Mouse (Mus musculus): ENCODE results near the gene Sptbn1.

Sptbn1 gene

DNA sequence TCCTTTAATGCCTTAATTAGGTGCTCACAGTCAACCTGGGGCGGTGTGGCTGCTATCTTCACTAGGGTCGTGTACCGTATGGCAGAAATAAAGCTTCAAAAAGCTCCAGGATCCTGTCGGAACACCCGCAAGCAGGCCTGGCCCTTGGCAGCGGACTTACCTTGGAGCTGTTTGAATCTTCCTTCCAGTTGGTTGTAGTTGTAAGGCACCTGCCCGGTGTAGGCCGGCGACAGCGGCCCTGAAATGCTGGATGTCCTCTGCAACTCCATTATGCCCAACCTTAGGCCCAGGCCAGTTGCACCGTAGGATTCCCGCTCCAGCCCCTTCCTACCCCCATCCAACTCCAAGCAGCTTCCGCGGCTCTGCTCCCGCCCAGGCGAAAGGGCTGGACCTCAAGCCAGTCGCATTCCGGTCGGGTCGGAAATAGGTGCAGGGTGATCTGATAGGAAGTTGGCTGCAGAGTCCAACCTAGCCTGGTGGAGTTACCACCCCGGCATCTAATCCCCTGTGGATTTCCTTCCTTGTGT, 70.3 kb downstream of the Sptbn1 start:
- TF ChIP-seq NANOG (IDR thresholded peaks at IDR 0.05; ENCODE audit: borderline replicate concordance, low read length) = no peak
- no peak for TF ChIP-seq CTCF (conservative IDR thresholded peaks at IDR 0.05; ENCODE audit: low read length)
- no peak for TF ChIP-seq POU5F1 (IDR thresholded peaks at IDR 0.05; ENCODE audit: borderline replicate concordance, low read length)
- Histone ChIP-seq H3K4me3 (replicated peaks; ENCODE audit: low read length) (peak overlapping the region; percentile 87), H3K4me1 (replicated peaks; ENCODE audit: low read depth, low read length) (peaks cover 43% of the 10 kb centered on the region), H3K9me3 (ENCODE audit: low read length) (no peaks in the 10 kb centered on the region), H3K36me3 (ENCODE audit: insufficient read depth, low read length) (peaks cover 2% of the 10 kb centered on the region; the same call in 1 of the 2 replicates), H3K27me3 (ENCODE audit: insufficient read depth, low read length) (no peaks in the 10 kb centered on the region)

DNA sequence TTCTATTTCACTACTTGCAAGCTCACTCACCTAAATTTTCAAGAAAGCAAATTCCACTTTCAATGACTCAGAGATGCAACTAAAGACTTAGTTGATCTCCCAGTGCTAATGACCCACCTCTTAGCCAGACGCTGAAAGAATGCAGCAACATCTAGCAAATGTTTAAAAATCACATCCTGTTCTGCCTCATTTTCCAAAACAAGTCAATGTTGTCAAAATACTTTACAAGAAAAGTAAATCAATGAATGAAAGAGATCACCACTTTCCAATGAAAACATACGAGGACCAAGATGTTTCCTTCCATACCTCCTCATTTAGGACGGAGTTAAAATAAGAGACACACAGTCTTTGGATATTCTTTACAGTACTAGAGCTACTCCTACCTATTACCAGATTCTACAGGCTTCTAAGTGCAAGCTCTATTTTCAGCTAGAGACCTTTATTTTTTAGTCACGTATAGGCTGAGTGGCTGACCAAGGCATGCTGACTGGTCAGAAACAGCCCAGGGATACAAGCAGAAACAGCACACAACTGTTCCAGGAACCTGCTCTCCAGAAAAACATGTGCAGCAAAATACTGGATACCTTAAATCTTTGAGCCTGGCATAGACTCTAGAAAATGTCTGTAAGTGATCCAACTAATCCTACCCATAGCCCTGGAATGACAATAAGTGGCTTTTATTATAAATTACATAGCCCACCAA, 71.5 kb downstream of the Sptbn1 start:
- H3K4me1 ChIP-seq (replicated peaks; ENCODE audit: low read depth, low read length) = peaks cover 49% of the 10 kb centered on the region

DNA sequence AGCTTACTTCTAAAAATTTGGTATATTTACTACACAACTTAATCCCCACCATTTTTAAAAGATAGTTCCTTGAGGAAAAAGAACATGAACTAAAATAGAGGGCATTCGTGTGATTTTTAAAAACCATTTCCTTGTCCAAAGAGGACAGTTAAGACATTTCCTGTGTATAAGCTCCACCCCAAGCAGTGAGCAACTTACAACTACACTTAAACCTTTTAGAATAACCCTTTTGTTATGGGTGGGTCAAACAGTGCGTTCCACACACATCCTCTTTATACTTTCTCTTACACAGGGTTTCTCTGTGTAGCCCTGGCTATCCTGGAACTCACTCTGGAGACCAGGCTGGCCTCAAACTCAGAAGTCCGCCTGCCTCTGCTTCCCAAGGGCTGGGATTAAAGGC, 72.2 kb downstream of the Sptbn1 start:
- H3K4me1 ChIP-seq (replicated peaks; ENCODE audit: low read depth, low read length) = peaks cover 55% of the 10 kb centered on the region
- no peaks in the 10 kb centered on the region for H3K27me3 ChIP-seq (ENCODE audit: insufficient read depth, low read length)
- H3K4me3 ChIP-seq (replicated peaks; ENCODE audit: low read length) = peak overlapping the region; percentile 87
- H3K36me3 ChIP-seq (ENCODE audit: insufficient read depth, low read length) = peaks cover 2% of the 10 kb centered on the region; the same call in 1 of the 2 replicates
- TF ChIP-seq POU5F1 (IDR thresholded peaks at IDR 0.05; ENCODE audit: borderline replicate concordance, low read length) = no peak
- no peak for TF ChIP-seq NANOG (IDR thresholded peaks at IDR 0.05; ENCODE audit: borderline replicate concordance, low read length)
- no peak for TF ChIP-seq CTCF (conservative IDR thresholded peaks at IDR 0.05; ENCODE audit: low read length)
- H3K9me3 ChIP-seq (ENCODE audit: low read length) = no peaks in the 10 kb centered on the region

More for the DNA sequence above, 71.5 kb downstream of the Sptbn1 start:
- H3K9me3 ChIP-seq (ENCODE audit: low read length) = no peaks in the 10 kb centered on the region
- H3K36me3 ChIP-seq (ENCODE audit: insufficient read depth, low read length) = peaks cover 2% of the 10 kb centered on the region; the same call in 1 of the 2 replicates
- no peaks in the 10 kb centered on the region for H3K27me3 ChIP-seq (ENCODE audit: insufficient read depth, low read length)
- TF ChIP-seq POU5F1 (IDR thresholded peaks at IDR 0.05; ENCODE audit: borderline replicate concordance, low read length) (no peak), CTCF (conservative IDR thresholded peaks at IDR 0.05; ENCODE audit: low read length) (no peak), NANOG (IDR thresholded peaks at IDR 0.05; ENCODE audit: borderline replicate concordance, low read length) (no peak)
- peak overlapping the region; percentile 87 for H3K4me3 ChIP-seq (replicated peaks; ENCODE audit: low read length)

GRCm38 (mm10) chr11:30194800-30195199, 73.2 kb downstream of the Sptbn1 start:
- no peaks in the 10 kb centered on the region for H3K9me3 ChIP-seq (ENCODE audit: low read length)
- H3K4me3 ChIP-seq (replicated peaks; ENCODE audit: low read length) = no peak overlapping the region
- peaks cover 64% of the 10 kb centered on the region for H3K4me1 ChIP-seq (replicated peaks; ENCODE audit: low read depth, low read length)
- H3K36me3 ChIP-seq (ENCODE audit: insufficient read depth, low read length) = peaks cover 2% of the 10 kb centered on the region; the same call in 1 of the 2 replicates
- TF ChIP-seq NANOG (IDR thresholded peaks at IDR 0.05; ENCODE audit: borderline replicate concordance, low read length) = no peak
- TF ChIP-seq POU5F1 (IDR thresholded peaks at IDR 0.05; ENCODE audit: borderline replicate concordance, low read length) = no peak
- no peak for TF ChIP-seq CTCF (conservative IDR thresholded peaks at IDR 0.05; ENCODE audit: low read length)
- H3K27me3 ChIP-seq (ENCODE audit: insufficient read depth, low read length) = no peaks in the 10 kb centered on the region

- Histone ChIP-seq H3K27me3 (ENCODE audit: insufficient read depth, low read length) (no peaks in the 10 kb centered on the region), H3K4me1 (replicated peaks; ENCODE audit: low read depth, low read length) (peaks cover 70% of the 10 kb centered on the region), H3K36me3 (ENCODE audit: insufficient read depth, low read length) (peaks cover 5% of the 10 kb centered on the region), H3K4me3 (replicated peaks; ENCODE audit: low read length) (no peak overlapping the region), H3K9me3 (ENCODE audit: low read length) (no peaks in the 10 kb centered on the region)
- TF ChIP-seq POU5F1 (IDR thresholded peaks at IDR 0.05; ENCODE audit: borderline replicate concordance, low read length) (no peak), CTCF (conservative IDR thresholded peaks at IDR 0.05; ENCODE audit: low read length) (no peak), NANOG (IDR thresholded peaks at IDR 0.05; ENCODE audit: borderline replicate concordance, low read length) (no peak)
Measured at GRCm38 (mm10) chr11:30190959-30191358, 77.0 kb downstream of the Sptbn1 start.

DNA sequence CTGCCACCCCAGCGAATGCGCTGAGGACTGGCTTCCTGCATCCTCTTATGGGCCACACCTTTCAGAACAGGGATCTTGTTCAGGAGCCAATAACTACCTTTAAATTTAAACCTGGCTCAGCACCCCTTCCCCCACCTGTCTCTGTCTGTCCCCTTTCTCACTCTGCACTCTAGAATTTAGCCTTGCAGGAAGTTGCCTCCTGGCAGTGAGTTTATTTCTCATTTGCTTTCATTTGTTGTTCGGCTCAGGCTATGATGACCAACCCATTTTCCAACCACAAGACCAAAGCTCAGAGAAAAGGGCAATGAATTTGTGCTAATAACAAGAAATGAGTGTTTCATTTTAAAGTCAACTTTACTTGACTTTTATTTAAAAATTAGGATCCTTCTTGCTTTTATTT, 77.9 kb downstream of the Sptbn1 start:
- Histone ChIP-seq H3K9me3 (ENCODE audit: low read length) (no peaks in the 10 kb centered on the region), H3K4me3 (replicated peaks; ENCODE audit: low read length) (no peak overlapping the region), H3K36me3 (ENCODE audit: insufficient read depth, low read length) (peaks cover 12% of the 10 kb centered on the region), H3K4me1 (replicated peaks; ENCODE audit: low read depth, low read length) (peaks cover 70% of the 10 kb centered on the region), H3K27me3 (ENCODE audit: insufficient read depth, low read length) (no peaks in the 10 kb centered on the region)
- no peak for TF ChIP-seq POU5F1 (IDR thresholded peaks at IDR 0.05; ENCODE audit: borderline replicate concordance, low read length)
- no peak for TF ChIP-seq NANOG (IDR thresholded peaks at IDR 0.05; ENCODE audit: borderline replicate concordance, low read length)
- no peak for TF ChIP-seq CTCF (conservative IDR thresholded peaks at IDR 0.05; ENCODE audit: low read length)

- Histone ChIP-seq H3K4me3 (replicated peaks; ENCODE audit: low read length) (no peak overlapping the region), H3K9me3 (ENCODE audit: low read length) (no peaks in the 10 kb centered on the region), H3K27me3 (ENCODE audit: insufficient read depth, low read length) (no peaks in the 10 kb centered on the region), H3K4me1 (replicated peaks; ENCODE audit: low read depth, low read length) (peaks cover 86% of the 10 kb centered on the region), H3K36me3 (ENCODE audit: insufficient read depth, low read length) (peaks cover 14% of the 10 kb centered on the region; the same call in 1 of the 2 replicates)
- TF ChIP-seq POU5F1 (IDR thresholded peaks at IDR 0.05; ENCODE audit: borderline replicate concordance, low read length) (no peak), NANOG (IDR thresholded peaks at IDR 0.05; ENCODE audit: borderline replicate concordance, low read length) (no peak), CTCF (conservative IDR thresholded peaks at IDR 0.05; ENCODE audit: low read length) (no peak)
Measured at GRCm38 (mm10) chr11:30186902-30187470, 81.0 kb downstream of the Sptbn1 start.

- Histone ChIP-seq H3K9me3 (ENCODE audit: low read length) (no peaks in the 10 kb centered on the region), H3K36me3 (ENCODE audit: insufficient read depth, low read length) (peaks cover 25% of the 10 kb centered on the region), H3K4me1 (replicated peaks; ENCODE audit: low read depth, low read length) (peaks cover 89% of the 10 kb centered on the region), H3K27me3 (ENCODE audit: insufficient read depth, low read length) (no peaks in the 10 kb centered on the region), H3K4me3 (replicated peaks; ENCODE audit: low read length) (no peak overlapping the region)
- no peak for TF ChIP-seq POU5F1 (IDR thresholded peaks at IDR 0.05; ENCODE audit: borderline replicate concordance, low read length)
- no peak for TF ChIP-seq CTCF (conservative IDR thresholded peaks at IDR 0.05; ENCODE audit: low read length)
- TF ChIP-seq NANOG (IDR thresholded peaks at IDR 0.05; ENCODE audit: borderline replicate concordance, low read length) = no peak
Measured at GRCm38 (mm10) chr11:30184527-30184926, 83.4 kb downstream of the Sptbn1 start.

Data from E14TG2a.4 (cell line).